Mouse (Mus musculus): ENCODE data around the gene Cant1. TPM values are rescaled to one million over a fixed set of nuclear protein-coding genes. Genes with fewer than 3 reads are reported as not detected.

Gene Cant1
- polyA plus RNA-seq, 1 experiment from 2014 or later = 31.4 TPM

GRCm38 (mm10) chr11:118442691-118443090 is 23.8 kb upstream of the Cant1 start:
- no peak for TF ChIP-seq CTCF (IDR thresholded peaks at IDR 0.05; ENCODE audit: low read depth)
- 0 out of 2 replicates have a peak, but pooled peaks cover 2% of the 10 kb centered on the region for H3K4me1 ChIP-seq (ENCODE audit: insufficient read depth)
- WGBS = 42% methylated on average over 13 of the region's 13 CpGs
- no peaks in the 10 kb centered on the region; the same call in 1 of the 2 replicates for H3K27me3 ChIP-seq (ENCODE audit: insufficient read depth, low read length)
- no peak overlapping the region for H3K4me3 ChIP-seq (ENCODE audit: low read depth, low read length)
- H3K36me3 ChIP-seq (ENCODE audit: insufficient read depth) = no peaks in the 10 kb centered on the region
- no peak for DNase-seq
- no peak overlapping the region for H3K9ac ChIP-seq
- H3K9me3 ChIP-seq (ENCODE audit: low read depth, low read length) = no peaks in the 10 kb centered on the region
- peak; percentile 2; the same call in 1 of the 2 replicates for ATAC-seq (ENCODE audit: insufficient read depth)
- no peak overlapping the region for H3K27ac ChIP-seq (ENCODE audit: low read depth)
- H3K4me2 ChIP-seq = no peak overlapping the region

GRCm38 (mm10) chr11:118438665-118439414 is 20.0 kb upstream of the Cant1 start:
- Histone ChIP-seq H3K4me3 (ENCODE audit: low read depth, low read length) (no peak overlapping the region), H3K36me3 (ENCODE audit: insufficient read depth) (no peaks in the 10 kb centered on the region), H3K4me1 (ENCODE audit: insufficient read depth) (peaks cover 5% of the 10 kb centered on the region; the same call in 1 of the 2 replicates), H3K27ac (ENCODE audit: low read depth) (peak overlapping the region; percentile 7; the same call in 1 of the 2 replicates), H3K27me3 (ENCODE audit: insufficient read depth, low read length) (no peaks in the 10 kb centered on the region), H3K9me3 (ENCODE audit: low read depth, low read length) (no peaks in the 10 kb centered on the region), H3K4me2 (no peak overlapping the region), H3K9ac (no peak overlapping the region)
- TF ChIP-seq CTCF (IDR thresholded peaks at IDR 0.05; ENCODE audit: low read depth) = no peak
- 29% methylated on average over 11 of the region's 11 CpGs for WGBS
- peak; percentile 43 for DNase-seq
- ATAC-seq (ENCODE audit: insufficient read depth) = no peak

DNA sequence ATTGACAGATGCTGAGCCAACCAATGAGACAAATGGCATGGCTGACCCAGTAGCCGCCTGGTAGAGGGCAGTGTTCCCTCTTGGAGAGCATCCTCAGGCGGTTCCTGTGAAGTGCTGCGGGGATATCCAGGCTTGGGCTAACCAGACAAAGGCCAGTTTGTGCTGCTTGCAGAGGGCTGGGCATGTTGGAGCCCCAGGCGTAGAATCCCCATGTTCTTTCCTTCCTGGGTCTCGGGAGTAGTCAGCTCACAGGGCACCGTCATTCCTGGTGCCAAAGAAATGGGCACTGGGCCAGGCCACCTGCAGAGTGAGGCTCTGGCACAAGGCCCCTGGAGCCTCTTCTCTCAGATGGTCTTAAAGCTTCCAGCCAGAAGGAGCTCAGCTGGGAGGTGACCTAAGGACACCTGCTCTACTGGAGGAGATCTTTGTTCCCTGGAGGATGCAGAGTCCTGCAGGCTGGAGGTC is 17.6 kb upstream of the Cant1 start:
- H3K9me3 ChIP-seq (ENCODE audit: low read depth, low read length) = no peaks in the 10 kb centered on the region
- no peaks in the 10 kb centered on the region for H3K36me3 ChIP-seq (ENCODE audit: insufficient read depth)
- no peak overlapping the region for H3K27ac ChIP-seq (ENCODE audit: low read depth)
- no peak overlapping the region for H3K9ac ChIP-seq
- WGBS = 31% methylated on average over 6 of the region's 6 CpGs
- no peaks in the 10 kb centered on the region for H3K27me3 ChIP-seq (ENCODE audit: insufficient read depth, low read length)
- peak; percentile 35 for DNase-seq
- H3K4me3 ChIP-seq (ENCODE audit: low read depth, low read length) = no peak overlapping the region
- no peak for ATAC-seq (ENCODE audit: insufficient read depth)
- peaks cover 13% of the 10 kb centered on the region; the same call in 1 of the 2 replicates for H3K4me1 ChIP-seq (ENCODE audit: insufficient read depth)
- no peak overlapping the region for H3K4me2 ChIP-seq
- TF ChIP-seq CTCF (IDR thresholded peaks at IDR 0.05; ENCODE audit: low read depth) = peak; percentile 35

DNA sequence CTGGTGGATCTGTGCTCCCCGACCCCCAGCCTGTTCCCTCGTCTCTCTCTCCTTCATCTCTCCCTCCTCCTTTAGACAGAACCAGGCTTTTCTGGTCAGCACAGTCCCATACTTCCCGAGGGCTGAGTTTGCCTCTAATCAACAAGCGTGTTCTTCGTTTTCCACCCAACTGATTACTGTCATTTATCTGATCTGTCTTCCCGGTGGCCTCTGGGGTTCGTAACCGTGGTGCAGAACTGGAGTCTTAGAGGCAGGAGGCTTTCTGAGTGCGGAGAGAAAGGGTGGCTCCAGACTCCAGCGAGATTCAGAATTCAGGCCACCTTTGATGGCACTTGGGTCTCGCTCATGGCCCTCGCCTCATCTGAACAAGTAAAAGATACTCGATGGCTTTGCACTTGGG is 15.2 kb upstream of the Cant1 start:
- Histone ChIP-seq H3K9me3 (ENCODE audit: low read depth, low read length) (no peaks in the 10 kb centered on the region), H3K4me3 (ENCODE audit: low read depth, low read length) (peak overlapping the region; percentile 32), H3K4me1 (ENCODE audit: insufficient read depth) (peaks cover 20% of the 10 kb centered on the region; the same call in 1 of the 2 replicates), H3K9ac (peak overlapping the region; percentile 51), H3K36me3 (ENCODE audit: insufficient read depth) (no peaks in the 10 kb centered on the region), H3K27me3 (ENCODE audit: insufficient read depth, low read length) (no peaks in the 10 kb centered on the region), H3K27ac (ENCODE audit: low read depth) (peak overlapping the region; percentile 65; the same call in 1 of the 2 replicates), H3K4me2 (peak overlapping the region; percentile 61)
- 32% methylated on average over 13 of the region's 13 CpGs for WGBS
- DNase-seq = no peak
- ATAC-seq (ENCODE audit: insufficient read depth) = no peak
- no peak for TF ChIP-seq CTCF (IDR thresholded peaks at IDR 0.05; ENCODE audit: low read depth)

DNA sequence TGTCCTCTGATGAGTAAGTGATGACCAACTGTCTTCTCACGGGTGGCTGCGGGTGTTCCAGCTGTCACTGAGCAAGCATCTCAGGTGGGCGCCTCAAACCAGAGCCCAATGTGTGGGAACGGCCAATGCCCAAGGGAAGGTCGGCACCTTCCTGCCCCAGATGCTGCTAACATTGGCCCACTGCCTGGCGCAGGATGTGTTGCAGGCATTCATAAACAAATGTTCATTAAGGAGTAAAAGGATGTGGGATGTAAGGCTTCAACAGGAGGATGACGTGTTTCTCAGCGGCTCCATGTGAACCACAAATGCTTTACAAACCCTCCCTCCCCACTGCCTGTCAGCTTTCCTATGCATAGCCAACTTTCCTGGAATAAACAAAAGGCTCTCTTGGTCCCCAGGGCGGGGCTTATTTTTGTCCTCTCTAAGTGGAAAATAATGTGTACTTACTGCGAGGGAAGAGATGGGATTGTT is 14.5 kb upstream of the Cant1 start:
- Histone ChIP-seq H3K4me1 (ENCODE audit: insufficient read depth) (peaks cover 25% of the 10 kb centered on the region; the same call in 1 of the 2 replicates), H3K4me3 (ENCODE audit: low read depth, low read length) (peak overlapping the region; percentile 32), H3K4me2 (peak overlapping the region; percentile 61), H3K36me3 (ENCODE audit: insufficient read depth) (no peaks in the 10 kb centered on the region), H3K27ac (ENCODE audit: low read depth) (peak overlapping the region; percentile 65; the same call in 1 of the 2 replicates), H3K27me3 (ENCODE audit: insufficient read depth, low read length) (no peaks in the 10 kb centered on the region), H3K9me3 (ENCODE audit: low read depth, low read length) (no peaks in the 10 kb centered on the region), H3K9ac (peak overlapping the region; percentile 51)
- TF ChIP-seq CTCF (IDR thresholded peaks at IDR 0.05; ENCODE audit: low read depth) = no peak
- WGBS = 40% methylated on average over 10 of the region's 10 CpGs
- DNase-seq (peak; percentile 76), ATAC-seq (ENCODE audit: insufficient read depth) (0 out of 2 replicates have a peak, but pooled peaks have one; percentile 29)

GRCm38 (mm10) chr11:118431100-118431948 is 12.4 kb upstream of the Cant1 start:
- Histone ChIP-seq H3K9ac (no peak overlapping the region), H3K4me3 (ENCODE audit: low read depth, low read length) (no peak overlapping the region), H3K36me3 (ENCODE audit: insufficient read depth) (no peaks in the 10 kb centered on the region), H3K27me3 (ENCODE audit: insufficient read depth, low read length) (no peaks in the 10 kb centered on the region), H3K9me3 (ENCODE audit: low read depth, low read length) (no peaks in the 10 kb centered on the region), H3K4me2 (no peak overlapping the region), H3K4me1 (ENCODE audit: insufficient read depth) (peaks cover 30% of the 10 kb centered on the region), H3K27ac (ENCODE audit: low read depth) (peak overlapping the region; percentile 6; the same call in 1 of the 2 replicates)
- TF ChIP-seq CTCF (IDR thresholded peaks at IDR 0.05; ENCODE audit: low read depth) = no peak
- no peak for DNase-seq
- ATAC-seq (ENCODE audit: insufficient read depth) = no peak
- WGBS = 79% methylated on average over 16 of the region's 16 CpGs

Measured in lung, embryonic 14.5 days (tissue).